Mouse (Mus musculus) hindlimb bud, embryonic 11.5 days (tissue): ENCODE results near the gene Slc32a1.

Source experiments
- DNase-seq: peaks from one replicate; pipeline ENCODE4 v3.0.0-alpha.2; 2012; ENCODE audit warnings: low read depth, low spot score; ENCODE audit errors: extremely low spot score

Gene Slc32a1

GRCm38 (mm10) chr2:158610488-158611325 is at the start of gene Slc32a1:
TSS of gene Slc32a1 (plus strand) at chr2:158610767.
- DNase-seq: no peak

DNA sequence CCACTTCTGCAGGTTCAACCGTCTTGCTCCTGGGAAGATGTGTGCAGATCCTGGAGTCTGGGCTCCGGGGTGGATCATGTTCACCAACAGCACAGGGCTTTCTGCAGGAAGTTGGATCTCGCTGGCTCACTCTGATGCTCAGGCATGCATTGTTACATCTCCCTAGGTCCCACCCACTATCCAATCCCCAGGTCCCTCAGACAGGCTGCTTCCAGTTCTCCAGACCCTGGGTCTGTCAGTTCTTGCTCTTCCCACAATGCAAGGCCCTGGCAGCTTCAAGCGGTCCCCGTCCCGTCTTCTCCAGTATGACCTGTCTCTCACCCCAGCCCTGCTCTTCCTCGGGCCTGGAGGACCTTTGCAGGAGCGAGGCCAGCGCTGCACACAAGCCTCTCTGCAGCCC is 49.8 kb upstream of the Slc32a1 start:
- DNase-seq: no peak

DNA sequence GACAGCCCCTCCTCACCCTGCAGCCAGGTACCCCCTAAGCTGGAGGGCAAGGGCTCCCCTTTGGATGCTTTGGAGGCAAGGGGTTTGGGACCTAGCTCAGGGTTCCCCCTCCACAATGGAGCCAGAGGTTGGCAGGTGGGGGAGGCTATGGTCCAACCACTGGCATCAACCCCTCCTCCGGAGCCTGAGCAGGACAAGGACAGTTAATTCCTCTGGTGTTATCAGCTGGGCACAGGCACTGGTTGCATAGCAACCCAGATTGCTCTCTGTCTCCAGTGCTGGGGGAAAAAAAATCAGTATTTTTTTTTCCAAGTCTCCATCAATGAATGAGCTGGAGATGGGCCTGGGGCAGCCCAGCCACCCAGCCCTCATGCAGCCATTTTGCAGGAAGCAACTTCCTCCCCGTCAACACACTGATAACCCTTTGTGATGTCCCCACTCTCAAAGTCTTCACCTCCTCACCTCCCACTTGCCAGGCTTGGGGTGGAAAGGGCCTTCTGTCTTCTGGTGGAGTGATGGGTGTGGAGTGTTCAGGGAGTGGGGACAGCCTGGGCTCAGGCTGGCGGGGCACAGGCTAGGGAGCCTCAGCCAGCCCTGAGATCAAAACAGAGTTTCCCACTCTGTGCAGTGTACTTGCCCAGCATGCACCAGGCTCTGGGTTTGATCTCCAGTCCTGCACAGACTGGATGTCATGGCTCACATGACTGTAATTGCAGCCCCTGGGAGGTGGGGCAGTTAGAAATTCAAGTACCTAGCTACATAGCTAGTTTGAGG is 49.0 kb upstream of the Slc32a1 start:
- DNase-seq: no peak

GRCm38 (mm10) chr2:158570421-158571081 is 40.0 kb upstream of the Slc32a1 start:
- DNase-seq: peak; percentile 91

DNA sequence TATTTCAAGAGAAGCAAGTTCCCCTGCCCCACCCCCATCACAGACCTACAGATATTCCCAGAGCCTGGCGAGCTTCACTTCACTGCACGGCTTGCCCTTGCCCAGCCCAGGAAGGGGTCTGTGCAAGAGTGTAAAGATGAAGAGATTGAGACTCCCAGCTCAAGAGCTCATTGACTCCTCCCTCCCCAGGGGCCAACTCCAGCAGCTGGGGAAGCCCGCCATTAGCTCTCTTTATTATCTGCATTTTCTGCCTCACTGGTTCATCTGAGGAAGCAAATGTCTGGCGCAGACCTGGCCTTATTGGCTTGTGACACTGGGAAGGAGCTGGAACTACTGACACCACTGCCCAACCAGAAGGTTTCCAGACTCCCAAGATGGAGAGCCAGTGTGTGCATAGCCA is 30.6 kb upstream of the Slc32a1 start:
- no peak for DNase-seq

DNA sequence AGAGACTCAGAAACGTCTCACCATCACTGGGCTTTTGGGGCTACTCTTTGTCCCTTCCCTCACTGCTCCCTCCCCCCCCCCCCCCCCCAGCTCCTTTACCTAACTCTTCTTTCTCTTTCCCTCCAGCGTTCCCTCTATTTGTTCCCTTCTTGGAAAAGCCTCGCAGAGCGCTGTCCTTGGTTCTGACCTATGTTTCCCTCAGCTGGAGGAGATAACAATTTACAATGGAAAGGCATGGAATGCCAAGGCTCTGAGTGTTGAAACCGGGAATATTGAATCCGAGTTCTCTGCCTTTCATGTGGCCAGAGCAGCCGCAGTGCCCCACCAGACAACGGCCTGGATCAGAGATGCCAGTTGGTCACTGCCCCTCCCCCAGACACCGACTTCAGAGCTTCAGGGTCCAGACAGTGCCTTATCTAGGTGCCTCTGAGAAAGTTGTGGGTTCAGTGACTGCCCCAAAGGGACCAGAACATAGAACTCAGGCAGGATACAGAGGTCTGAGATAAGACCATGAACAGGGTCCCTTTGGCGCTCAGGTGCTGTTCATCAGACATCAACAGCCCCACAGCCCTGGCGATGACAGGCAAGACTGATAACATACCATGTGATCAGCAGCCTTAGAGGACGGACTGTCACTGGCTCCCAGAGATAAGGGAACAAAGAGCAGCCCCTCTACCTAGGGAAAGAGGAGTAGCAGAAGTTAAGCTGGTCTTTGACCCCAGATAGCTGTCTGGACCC is 25.8 kb upstream of the Slc32a1 start:
- peak; percentile 62 for DNase-seq

GRCm38 (mm10) chr2:158588524-158589271 is 21.9 kb upstream of the Slc32a1 start:
- no peak for DNase-seq

DNA sequence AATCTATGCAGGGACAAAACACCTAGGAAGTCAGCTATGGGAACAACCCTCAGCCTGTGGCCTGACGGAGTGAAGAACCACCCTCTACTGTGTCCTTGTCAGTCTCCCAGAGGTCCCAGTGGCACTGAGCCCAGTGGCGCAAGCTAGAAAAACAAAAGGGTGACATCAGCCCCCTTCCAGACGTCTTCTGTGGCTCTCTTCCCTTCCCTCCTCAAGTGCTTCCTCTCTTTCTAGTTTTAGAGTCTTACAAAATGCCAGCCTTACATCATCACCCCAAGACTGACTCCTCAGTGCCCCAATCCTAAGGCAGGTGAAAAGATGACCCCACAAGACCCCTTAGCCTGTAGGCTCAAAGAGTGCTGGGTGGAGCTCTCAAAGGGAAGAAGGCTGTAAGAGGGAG is 20.1 kb upstream of the Slc32a1 start:
- no peak for DNase-seq

- DNase-seq: no peak
These were observed 19.3 kb upstream of the Slc32a1 start for GRCm38 (mm10) chr2:158591286-158591685.

DNA sequence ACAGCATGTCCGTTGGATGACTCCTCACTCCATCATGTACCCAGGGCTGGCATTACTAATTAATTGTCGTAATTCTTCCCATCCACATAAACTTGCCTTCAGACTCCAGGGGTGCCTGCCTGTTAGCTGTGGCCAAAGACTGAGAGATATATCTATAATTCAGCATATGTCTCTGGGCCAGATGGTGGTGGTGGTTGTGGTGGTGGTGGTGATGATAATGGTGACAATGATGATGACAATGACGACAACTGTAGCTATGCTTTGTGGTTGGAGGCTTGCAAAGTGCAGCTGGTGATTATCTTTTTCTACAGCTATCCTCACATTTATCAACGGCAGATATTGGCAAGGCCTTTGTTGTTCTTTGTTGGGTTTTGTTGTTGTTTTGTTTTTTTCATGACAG is 17.2 kb upstream of the Slc32a1 start:
- DNase-seq: no peak

DNA sequence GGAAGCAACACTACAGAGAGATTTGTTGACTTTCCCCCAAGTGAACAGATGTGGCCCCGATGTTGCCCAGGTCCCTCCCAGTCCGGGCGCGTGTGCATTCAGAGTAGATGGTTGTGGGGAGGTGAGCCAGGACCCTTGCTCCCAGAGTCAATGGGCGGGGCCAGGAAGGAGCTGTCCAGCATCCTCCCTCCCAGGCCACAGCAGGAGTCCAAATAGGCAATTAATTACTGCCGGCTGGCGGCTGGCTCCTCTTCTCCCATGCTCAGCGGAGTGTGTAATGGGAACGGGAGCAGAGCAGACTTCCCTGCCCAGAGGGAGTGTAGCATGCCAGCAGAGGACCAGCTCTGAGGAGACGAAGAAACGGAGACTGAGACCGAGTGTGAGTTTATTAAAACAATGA is 15.5 kb upstream of the Slc32a1 start:
- DNase-seq: no peak

- no peak for DNase-seq
These were observed 15.0 kb upstream of the Slc32a1 start for GRCm38 (mm10) chr2:158595577-158595976.

DNA sequence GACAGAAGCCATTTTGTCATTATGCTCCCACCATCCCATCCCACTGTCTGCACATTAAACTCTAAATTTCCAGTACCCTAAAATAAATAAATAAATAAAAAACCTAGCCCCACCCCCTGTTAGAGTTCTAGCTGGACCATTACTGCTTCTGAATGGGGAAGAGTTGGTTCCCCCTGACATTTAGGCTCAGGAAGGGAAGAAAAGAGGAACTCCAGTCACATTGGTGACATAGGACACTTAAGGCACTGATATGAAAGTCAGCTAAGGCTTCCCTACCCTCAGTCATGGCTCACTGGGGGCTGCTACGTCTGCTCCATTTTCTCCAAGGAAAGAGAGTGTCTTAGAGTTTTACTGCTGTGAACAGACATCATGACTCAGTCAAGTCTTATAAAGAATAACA is 13.8 kb upstream of the Slc32a1 start:
- no peak for DNase-seq

DNA sequence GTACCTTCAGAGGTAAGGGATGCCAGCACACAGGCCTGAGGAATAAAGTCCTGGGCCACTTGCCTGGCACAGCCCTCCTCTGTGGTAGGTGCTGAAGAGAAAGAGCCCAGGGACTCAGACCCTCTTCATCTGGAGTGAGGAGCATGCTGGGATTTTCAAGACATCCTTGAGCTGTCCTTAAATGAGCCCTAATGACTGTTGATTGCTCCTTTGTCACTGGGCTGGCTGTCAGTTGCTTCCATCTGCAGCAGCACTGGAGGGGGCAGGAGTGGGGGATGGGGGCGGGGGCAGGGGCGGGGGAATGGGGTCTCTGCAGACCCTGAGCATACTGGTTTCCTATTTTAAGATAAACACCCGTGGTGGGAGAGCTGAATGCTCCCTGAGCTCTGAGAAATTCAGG is 10.1 kb upstream of the Slc32a1 start:
- no peak for DNase-seq

DNA sequence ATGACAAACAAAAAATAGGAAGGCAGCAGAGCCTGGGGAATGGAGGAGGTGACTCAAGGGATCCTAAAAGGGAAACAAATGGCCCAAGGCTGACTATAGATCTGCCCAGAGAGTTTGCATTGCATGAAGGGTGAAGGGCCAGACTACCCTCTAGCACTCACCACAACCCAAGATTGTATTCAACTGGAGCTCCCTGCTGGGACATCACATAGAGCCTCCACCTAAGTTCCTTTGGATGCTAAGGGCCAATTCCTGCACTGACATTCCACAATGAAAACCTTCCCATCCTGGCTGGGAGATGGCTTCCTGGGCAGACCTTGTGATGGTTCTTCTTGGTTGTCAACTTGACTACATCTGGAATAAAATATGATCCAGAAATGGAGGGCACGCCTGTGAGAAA is 9.2 kb upstream of the Slc32a1 start:
- no peak for DNase-seq

DNA sequence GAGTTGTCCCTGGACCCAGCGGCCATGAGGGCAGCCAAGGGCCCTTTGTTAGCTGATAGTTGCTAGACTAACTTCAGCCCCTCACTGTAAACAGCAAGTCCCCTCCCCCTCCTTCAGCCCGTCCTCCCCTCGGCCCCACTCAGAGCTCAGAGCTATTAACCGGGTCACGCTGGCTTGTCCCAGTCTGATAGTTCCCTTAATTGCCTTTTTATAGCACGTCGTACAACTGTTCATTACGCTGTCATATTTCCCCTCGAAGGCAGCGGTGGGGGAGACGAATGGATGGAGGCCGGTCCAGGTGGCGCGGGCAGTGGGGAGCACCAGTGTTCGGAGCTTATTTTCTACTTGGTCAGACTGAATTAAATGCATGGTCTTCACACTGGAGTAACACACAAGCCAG is 7.9 kb upstream of the Slc32a1 start:
- DNase-seq: no peak

DNA sequence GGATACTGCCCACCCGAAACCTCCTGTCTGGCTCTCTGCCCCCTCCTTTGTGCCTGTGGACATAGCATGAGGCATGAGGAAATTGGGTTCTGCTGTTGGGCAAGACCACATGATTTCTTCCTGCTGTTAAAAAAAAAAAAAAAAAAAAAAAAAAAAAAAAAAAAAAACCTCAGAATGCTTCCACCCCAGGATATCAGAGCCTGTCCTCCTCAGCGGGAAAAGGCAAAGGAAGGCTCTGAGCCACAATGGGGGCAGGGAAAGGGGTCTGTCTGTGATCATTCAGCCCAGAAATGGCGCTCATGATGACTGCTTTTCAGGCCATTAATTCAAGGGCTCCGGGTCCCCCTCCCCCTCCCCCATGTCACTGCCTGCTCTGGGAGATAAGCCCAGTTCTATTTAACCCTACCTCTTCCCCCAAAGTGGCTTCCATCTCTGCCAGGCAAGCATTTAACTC is 4.0 kb upstream of the Slc32a1 start:
- DNase-seq: no peak

DNA sequence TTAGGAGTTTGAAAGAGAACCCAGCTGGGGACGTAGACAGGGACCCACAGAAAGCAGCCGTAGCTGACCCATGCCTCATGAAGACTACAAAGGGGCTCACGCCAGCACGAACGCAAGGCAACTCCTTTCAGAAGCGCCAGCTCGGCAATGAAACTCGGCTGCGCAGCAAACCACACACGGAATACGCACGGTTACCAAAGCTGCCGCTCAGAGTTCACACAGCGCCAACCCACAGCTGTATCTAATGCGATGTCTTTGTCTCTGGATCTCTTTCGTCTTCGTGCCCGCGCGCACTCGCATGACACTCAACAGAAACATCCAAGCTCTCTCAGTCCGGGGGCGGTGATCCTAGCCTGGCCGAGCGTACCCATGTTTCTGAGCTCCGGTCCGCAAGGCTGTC is 886 bp upstream of the Slc32a1 start:
- no peak for DNase-seq

- no peak for DNase-seq
These were observed 756 bp downstream of the Slc32a1 start for GRCm38 (mm10) chr2:158611326-158611719.
